Mouse (Mus musculus) intestine, embryonic 14.5 days (tissue): Measurements from ENCODE around the gene Thumpd3. TPM values are rescaled to one million over a fixed set of nuclear protein-coding genes. Genes with fewer than 3 reads are reported as not detected.

Experiments used
- ATAC-seq: fragments of 200-750 bp; cut with Nextera tagmentation; replicated peaks from 2 replicates; pipeline ENCODE4 v1.8.0; 2017; ENCODE audit warnings: low read depth, moderate number of reproducible peaks, moderate TSS enrichment, moderate library complexity; ENCODE audit not compliant: low FRiP score, low TSS enrichment
- DNase-seq: peaks from one replicate; pipeline ENCODE4 v3.0.0-alpha.2; 2018; ENCODE audit warnings: low spot score
- H3K27ac ChIP-seq: fragments of 300-500 bp; sonication (generic); 2 replicates; pipeline ENCODE4 v1.5.1; 2014; ENCODE audit warnings: low read depth, mild to moderate bottlenecking, control low read depth
- H3K27me3 ChIP-seq: fragments of 300-500 bp; sonication (generic); replicated peaks from 2 replicates; pipeline ENCODE4 v1.6.1; 2014; ENCODE audit warnings: low read length, control low read depth; ENCODE audit not compliant: control insufficient read depth, insufficient read depth
- H3K36me3 ChIP-seq: fragments of 300-500 bp; sonication (generic); 2 replicates; pipeline ENCODE4 v1.6.1; 2014; ENCODE audit warnings: low read length, control low read depth; ENCODE audit not compliant: control insufficient read depth, insufficient read depth
- H3K4me1 ChIP-seq: fragments of 300-500 bp; sonication (generic); replicated peaks from 2 replicates; pipeline ENCODE4 v1.6.1; 2014; ENCODE audit warnings: low read length, control low read depth, mixed read lengths; ENCODE audit not compliant: control insufficient read depth, insufficient read depth
- H3K4me2 ChIP-seq: fragments of 300-500 bp; sonication (generic); 2 replicates; pipeline ENCODE4 v1.6.1; 2014; ENCODE audit warnings: low read length
- H3K4me3 ChIP-seq: fragments of 300-500 bp; sonication (generic); 2 replicates; pipeline ENCODE4 v1.5.1; 2014; ENCODE audit warnings: low read depth, low read length, control low read depth, mixed read lengths
- H3K9ac ChIP-seq: fragments of 300-500 bp; sonication (generic); 2 replicates; pipeline ENCODE4 v1.6.1; 2014; ENCODE audit warnings: mild to moderate bottlenecking, low read length
- H3K9me3 ChIP-seq: fragments of 300-500 bp; sonication (generic); 2 replicates; pipeline ENCODE4 v1.6.1; 2016; ENCODE audit warnings: low read length, control low read depth; ENCODE audit not compliant: control insufficient read depth
- WGBS: fragments of 180-500 bp; shearing (Covaris S2); extraction: QIAGEN DNeasy Blood & Tissue Kit; methylation state at CpG from one replicate; pipeline ENCODE4 v1.1.7; 2014; 5-methylcytosine and 5-hydroxymethylcytosine counted together
- polyA plus RNA-seq: library from polyadenylated mRNA; unstranded; fragments of >200 nt; fragmentation: Nextera tagmentation; extraction: Ambion mirVana; gene quantifications from 2 replicates; pipeline ENCODE4 v1.2.1, GENCODE M21; 2014

Gene Thumpd3
- polyA plus RNA-seq, 1 experiment from 2014 or later, result 48.2 TPM

- Histone ChIP-seq H3K27me3 (no peaks in the 10 kb centered on the region), H3K27ac (no peak overlapping the region), H3K4me3 (no peak overlapping the region), H3K9ac (no peak overlapping the region), H3K36me3 (peaks cover 77% of the 10 kb centered on the region), H3K4me2 (no peak overlapping the region), H3K9me3 (no peaks in the 10 kb centered on the region), H3K4me1 (no peaks in the 10 kb centered on the region)
- 91% methylated on average over 3 of the region's 3 CpGs for WGBS
- DNase-seq (no peak), ATAC-seq (no peak)
Observed at GRCm38 (mm10) chr6:113109378-113109777, 63.4 kb downstream of the Thumpd3 start.

- no peaks in the 10 kb centered on the region for H3K9me3 ChIP-seq
- DNase-seq, result no peak
- H3K4me3 ChIP-seq, result no peak overlapping the region
- no peak for ATAC-seq
- H3K9ac ChIP-seq, result no peak overlapping the region
- H3K27ac ChIP-seq, result no peak overlapping the region
- H3K4me1 ChIP-seq, result no peaks in the 10 kb centered on the region
- H3K36me3 ChIP-seq, result peaks cover 80% of the 10 kb centered on the region
- H3K4me2 ChIP-seq, result no peak overlapping the region
- no peaks in the 10 kb centered on the region for H3K27me3 ChIP-seq
- 81% methylated on average over 7 of the region's 7 CpGs for WGBS
Observed at GRCm38 (mm10) chr6:113109956-113110355, 63.9 kb downstream of the Thumpd3 start.

Other genes starting within 250 kb of the Thumpd3 start
- gene Srgap3, start 99.0 kb upstream of the Thumpd3 start, polyA plus RNA-seq, result 5.5 and 6.8 TPM in 2 replicates
- 90.0 and 91.5 TPM in 2 replicates for gene Setd5, start 31.1 kb downstream of the Thumpd3 start, polyA plus RNA-seq
- 1.1 and 1.2 TPM in 2 replicates for gene Lhfpl4, start 149.2 kb downstream of the Thumpd3 start, polyA plus RNA-seq
- 36.3 and 40.8 TPM in 2 replicates for gene Mtmr14, start 191.6 kb downstream of the Thumpd3 start, polyA plus RNA-seq
- 0.05 and 0.12 TPM in 2 replicates for gene Cpne9, start 236.1 kb downstream of the Thumpd3 start, polyA plus RNA-seq